Mouse (Mus musculus) layer of hippocampus, postnatal 36 days (tissue): ENCODE measurements at regions not wholly inside any gene's neighbourhood (a gene's known extent, or its start where the extent isn't known, plus 50 kb on each side); places are given as distances from the start of the nearest gene placed in this dataset.

Experiments used
- DNase-seq, 2 experiments: peaks; one replicate each; pipeline ENCODE4 v3.0.0; 2022
- microRNA-seq, 2 experiments: library from miRNA; unstranded; fragments of <30 nt; microRNA quantifications; one replicate each; pipeline ENCODE4 v1.2.0; 2021

GRCm38 (mm10) chr4:87386271-87386670 is 156.0 kb upstream of the Slc24a2 start:
- DNase-seq = no peak

GRCm38 (mm10) chr4:87385221-87385739 is 155.0 kb upstream of the Slc24a2 start:
- DNase-seq = no peak

DNA sequence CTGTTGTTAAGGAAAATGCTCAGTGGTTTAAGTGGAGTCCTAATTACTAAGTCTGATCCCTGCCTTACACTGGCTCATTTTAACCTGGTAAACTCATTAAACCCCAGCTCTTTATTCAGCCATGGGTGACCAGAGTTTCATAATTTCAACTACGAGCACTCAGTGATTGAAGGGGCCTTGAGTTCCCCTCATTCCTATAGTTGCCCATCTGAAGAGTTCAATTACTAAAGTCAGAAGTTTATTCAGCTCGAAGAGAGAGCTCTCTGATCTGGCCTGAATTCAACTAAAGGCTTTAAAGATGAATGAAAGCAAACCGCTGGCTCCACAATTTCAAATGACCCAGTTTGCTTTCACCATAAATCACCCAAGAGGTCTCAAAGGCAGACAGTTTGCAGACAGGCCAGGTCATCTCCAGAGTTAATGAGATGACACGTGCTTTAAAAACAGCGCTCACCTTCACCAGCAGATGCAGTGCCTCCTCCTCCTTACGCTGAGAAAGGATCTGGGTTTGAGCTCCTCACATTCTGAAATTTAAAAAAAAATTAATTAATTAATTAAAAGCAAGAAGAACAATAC is 154.3 kb upstream of the Slc24a2 start:
- DNase-seq = no peak

DNA sequence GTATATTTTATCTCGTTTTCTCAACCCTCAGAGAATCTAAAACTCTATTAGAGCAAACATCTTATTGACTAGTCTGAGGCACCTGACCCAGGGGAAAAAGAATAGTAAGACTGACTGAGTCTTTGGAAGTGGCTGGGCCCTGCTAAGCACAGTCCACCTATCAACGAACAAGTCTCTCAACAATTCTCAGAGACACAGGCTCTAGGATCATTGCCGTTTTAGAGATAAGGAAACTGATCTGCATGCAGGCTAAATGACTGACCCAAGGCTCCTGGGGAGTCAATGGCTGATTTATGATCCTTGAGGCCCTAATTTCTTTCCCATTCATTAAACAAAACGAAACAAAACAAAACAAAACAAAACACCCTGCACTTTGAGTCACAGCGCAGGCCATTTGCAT is 150.4 kb upstream of the Slc24a2 start:
- no peak for DNase-seq

GRCm38 (mm10) chr4:87379516-87380173 is 149.4 kb upstream of the Slc24a2 start:
- no peak for DNase-seq

DNA sequence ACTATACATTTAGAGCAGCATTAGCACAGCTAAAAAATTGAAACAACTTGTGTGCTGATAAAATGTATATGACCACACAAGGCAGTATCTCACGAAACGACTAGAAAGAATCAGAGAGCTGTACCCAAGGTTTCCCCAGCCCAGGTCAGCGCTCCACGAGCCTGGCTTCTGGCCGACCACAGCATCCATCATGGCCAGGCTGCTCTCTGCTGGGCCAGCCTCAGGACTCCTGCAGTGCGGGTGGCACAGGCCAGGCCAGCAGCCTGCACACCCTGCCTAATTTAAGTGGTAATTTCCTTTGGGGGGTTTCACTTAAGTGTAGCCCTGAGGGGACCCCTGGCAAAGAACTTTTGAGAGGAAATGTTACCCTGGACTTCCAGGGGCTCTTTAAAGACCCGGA is 141.7 kb upstream of the Slc24a2 start:
- no peak for DNase-seq

DNA sequence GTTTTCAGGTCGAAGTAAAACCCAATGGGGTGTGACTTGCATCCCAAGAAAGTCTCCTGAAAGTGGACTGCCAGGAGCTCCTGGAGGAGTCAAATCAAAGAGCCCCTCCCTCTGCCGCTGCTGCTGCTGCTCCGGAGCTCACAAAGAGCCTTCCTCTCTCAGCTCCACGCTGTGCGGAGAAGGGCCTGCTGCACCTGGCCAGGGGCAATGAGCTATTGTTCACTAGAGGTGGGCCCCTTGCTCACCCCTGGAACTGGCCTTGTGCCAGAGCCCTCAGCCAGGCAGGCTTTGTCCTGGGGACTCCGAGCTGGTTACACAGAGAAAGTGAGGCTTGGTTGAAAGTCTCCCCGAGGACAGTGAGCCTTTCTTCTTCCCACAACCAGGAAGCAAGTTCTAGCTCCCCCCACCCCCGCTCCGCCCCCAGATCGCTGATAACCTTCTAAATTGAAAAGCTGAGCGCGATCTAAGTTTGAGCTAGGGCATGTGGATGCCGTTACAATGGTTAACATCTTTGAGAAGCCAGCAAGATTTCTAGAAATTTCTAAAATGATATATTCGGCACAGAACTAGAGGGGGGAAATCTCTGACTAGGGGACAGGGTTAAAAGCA is 139.5 kb upstream of the Slc24a2 start:
- no peak for DNase-seq

GRCm38 (mm10) chr4:87368413-87369160 is 138.3 kb upstream of the Slc24a2 start:
- DNase-seq = peak; percentile 53 to 57

GRCm38 (mm10) chr4:87367732-87368412 is 137.6 kb upstream of the Slc24a2 start:
- DNase-seq = peak; percentile 85 to 88

DNA sequence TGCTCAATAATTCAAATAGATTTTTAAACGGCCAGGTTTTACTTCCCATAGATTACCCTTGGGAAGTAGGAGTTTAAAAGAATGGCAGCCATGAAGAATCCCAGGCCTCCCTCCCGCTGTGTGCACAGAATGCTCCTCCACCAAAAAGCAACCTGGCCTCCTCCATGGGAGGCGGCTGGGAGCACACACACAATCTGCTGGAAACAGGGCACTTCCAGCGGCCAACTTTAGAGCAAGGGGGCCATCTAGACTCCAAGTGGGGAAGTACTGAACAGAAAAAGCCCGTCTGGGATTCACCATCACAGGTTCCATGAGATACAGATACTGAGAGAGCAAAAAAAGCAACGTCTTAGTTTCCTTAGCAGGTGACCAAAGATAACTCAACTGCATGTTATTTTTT is 131.9 kb upstream of the Slc24a2 start:
- DNase-seq = peak; percentile 50 to 60

DNA sequence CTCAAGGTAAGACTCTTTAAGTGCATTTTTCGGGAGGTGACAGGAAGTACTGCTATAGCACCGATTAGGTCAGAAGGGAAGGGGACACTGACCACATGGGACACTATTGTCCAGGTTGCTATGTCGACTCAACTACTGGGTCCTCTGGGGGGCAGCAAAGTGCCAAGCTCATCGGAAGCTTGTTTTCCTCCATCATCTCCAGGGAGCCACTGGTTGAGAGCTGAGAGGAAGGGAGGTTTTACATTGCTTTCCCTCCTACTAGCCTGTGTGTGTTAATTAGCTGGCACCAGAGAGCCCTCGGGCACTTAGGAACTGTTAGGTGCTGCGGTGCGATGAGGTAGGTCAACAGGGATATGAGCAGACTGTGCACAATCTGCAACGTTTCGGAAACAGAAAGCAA is 129.2 kb upstream of the Slc24a2 start:
- DNase-seq = peak; percentile 26 to 42

DNA sequence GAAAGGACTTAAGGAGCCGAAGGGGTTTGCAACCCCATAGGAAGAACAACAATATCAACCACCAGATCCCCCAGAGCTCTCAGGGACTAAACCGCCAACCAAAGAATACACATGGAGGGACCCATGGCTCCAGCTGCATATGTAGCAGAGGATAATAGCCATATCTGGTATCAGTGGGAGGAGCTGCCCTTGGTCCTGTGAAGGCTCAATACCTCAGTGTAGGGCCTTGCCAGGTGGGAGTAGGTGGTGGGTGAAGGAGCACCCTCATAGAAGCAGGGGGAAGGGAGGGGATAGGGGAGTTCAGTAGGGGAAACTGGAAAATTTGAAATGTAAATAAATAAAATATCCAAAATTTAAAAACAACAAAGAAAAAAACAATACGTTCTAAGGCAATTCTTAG is 128.7 kb upstream of the Slc24a2 start:
- no peak for DNase-seq

- DNase-seq = no peak
These were observed 102.7 kb upstream of the Slc24a2 start for GRCm38 (mm10) chr4:87332968-87333367.

GRCm38 (mm10) chr4:87329136-87329535 is 98.9 kb upstream of the Slc24a2 start:
- DNase-seq = no peak

- DNase-seq = no peak
These were observed 91.6 kb upstream of the Slc24a2 start for GRCm38 (mm10) chr4:87321726-87322349.

DNA sequence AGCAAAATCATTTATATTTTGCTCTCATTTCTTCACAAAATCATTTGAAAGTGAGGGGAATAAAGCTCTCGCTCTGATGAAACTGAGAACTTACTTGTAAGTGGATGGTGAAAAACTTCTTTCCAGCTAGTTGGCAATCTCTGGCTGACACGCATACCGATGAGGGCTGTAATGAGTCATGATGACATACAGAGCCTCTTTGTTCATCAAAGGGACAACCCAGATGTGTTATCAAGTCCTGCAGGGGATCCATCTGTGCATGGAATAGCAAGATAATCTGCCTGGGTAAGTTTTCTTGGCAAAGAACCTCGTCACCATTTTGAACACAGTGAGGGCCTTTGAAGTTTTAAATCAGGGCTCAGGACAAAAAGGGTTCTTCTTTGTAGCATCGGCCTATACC is 67.9 kb upstream of the Slc24a2 start:
- no peak for DNase-seq

DNA sequence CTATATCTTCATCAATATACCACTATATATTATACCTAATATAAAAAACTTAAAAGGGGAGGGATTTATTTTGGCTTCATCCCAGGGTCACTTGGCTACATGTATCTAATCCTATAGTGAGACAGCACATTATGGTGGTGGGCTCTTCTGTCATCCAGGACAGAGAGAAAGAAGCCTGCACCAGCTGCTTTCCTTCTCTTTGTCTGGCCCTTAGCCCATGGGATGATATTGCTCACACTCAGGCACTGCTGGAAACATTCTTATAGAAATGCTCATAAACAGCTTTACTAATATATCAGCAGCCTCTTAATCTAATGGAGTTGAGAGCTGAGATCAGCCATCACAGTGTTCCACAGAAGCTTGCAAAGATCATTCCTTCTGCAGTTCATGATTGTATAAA is 64.3 kb upstream of the Slc24a2 start:
- DNase-seq = no peak

Small RNA genes in the stretch of these regions (microRNA-seq; reads per million reads assigned to microRNA genes)
- gene Gm23154 = 0 reads per million in 2 experiments
